Mouse (Mus musculus) heart, adult 2 months (tissue): ENCODE results near the gene Fbxo28.

Experiments
- CTCF ChIP-seq: fragments of 200-600 bp; IDR thresholded peaks from 2 replicates; pipeline ENCODE4 v1.8.1; 2022; ENCODE audit warnings: antibody characterized with exemption, mild to moderate bottlenecking, moderate library complexity
- EP300 ChIP-seq: fragments of 200-500 bp; IDR thresholded peaks from 2 replicates; pipeline ENCODE4 v1.6.1; 2011; ENCODE audit warnings: low read depth, low read length, control low read depth; ENCODE audit not compliant: insufficient read depth
- POLR2A ChIP-seq: fragments of 200-500 bp; IDR thresholded peaks from 2 replicates; pipeline ENCODE4 v1.6.1; 2011; ENCODE audit warnings: mild to moderate bottlenecking, low read depth, low read length, control low read depth; ENCODE audit not compliant: insufficient read depth

DNA sequence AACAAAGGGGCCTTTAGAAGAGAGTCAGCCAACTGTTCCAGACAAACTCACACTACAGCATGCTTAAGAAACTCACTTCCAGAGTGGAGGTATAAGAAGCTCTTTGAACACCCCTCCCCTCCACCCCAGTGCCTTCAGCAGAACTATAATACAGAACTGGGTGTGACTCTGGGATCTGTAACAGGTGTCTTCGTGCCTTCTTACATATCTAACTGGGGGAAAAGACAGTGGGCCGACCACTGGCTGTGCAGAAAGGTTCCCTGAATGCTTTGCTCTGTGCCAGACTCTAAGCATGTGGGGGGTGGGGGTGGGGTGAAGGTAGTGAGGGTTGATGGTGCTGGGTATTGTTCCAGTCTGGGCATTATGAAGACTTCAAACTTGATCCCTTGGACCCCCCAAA, 52.8 kb downstream of the Fbxo28 start:
- TF ChIP-seq EP300 (no peak), CTCF (no peak), POLR2A (no peak)
